Comparison of ENCODE assay signal across 28 mouse cellular contexts in genomic region chr4:62294741-62295140, GRCm38 (mm10). TPM values are rescaled to one million over a fixed set of nuclear protein-coding genes. Genes with fewer than 3 reads are reported as not detected.
DNase-seq lines count a peak whose midpoint lies in the region; ATAC-seq and TF ChIP-seq lines count a peak whose summit lies in the region.
"Had no signal": no experiment of that assay in that cellular context is flagged by ENCODE, and none has a peak within 500 bp of the region (broad histone marks: within the 10 kb centered on the region; RNA-seq: fewer than 3 reads in every experiment).

No protein-coding gene starts in this region.

- 100% methylated on average over 1 of the region's 1 CpGs for WGBS in heart, embryonic 11.5 days (ENCODE audit: insufficient replicate concordance)

- peaks cover 9% of the 10 kb centered on the region for H3K36me3 ChIP-seq in heart, embryonic 11.5 days (ENCODE audit: control insufficient read depth, insufficient read depth, low read length)

- TF ChIP-seq CTCF in bone marrow macrophage, adult 2 months (IDR thresholded peaks at IDR 0.05; ENCODE audit: low read depth, low read length), result no peak

- no peak for ATAC-seq in heart, embryonic 11.5 days (replicated peaks; ENCODE audit: insufficient number of reproducible peaks, low FRiP score, low TSS enrichment)
- ATAC-seq: forebrain, embryonic 13.5 days; forebrain, embryonic 16.5 days; hindbrain, embryonic 16.5 days; Patski had no signal

- no peak for TF ChIP-seq POLR2A in bone marrow macrophage, adult 2 months (IDR thresholded peaks at IDR 0.05; ENCODE audit: borderline replicate concordance, low read depth, low read length)

- no peaks in the 10 kb centered on the region for H3K4me1 ChIP-seq in heart, embryonic 11.5 days (ENCODE audit: control insufficient read depth, insufficient read depth, low read length)
- peaks cover 62% of the 10 kb centered on the region for H3K4me1 ChIP-seq in bone marrow macrophage, adult 2 months (ENCODE audit: control insufficient read depth, insufficient read depth, low read length)

- H3K27ac ChIP-seq in heart, embryonic 11.5 days (ENCODE audit: low read depth, low read length), result no peak overlapping the region
- peak overlapping the region; percentile 6; the same call in 1 of the 2 replicates for H3K27ac ChIP-seq in bone marrow macrophage, adult 2 months (ENCODE audit: insufficient read depth, low read depth, low read length)
- H3K27ac ChIP-seq: forebrain, embryonic 10.5 days; forebrain, embryonic 13.5 days; heart, embryonic 15.5 days; hindbrain, embryonic 10.5 days; hindbrain, embryonic 13.5 days had no signal

- no peaks in the 10 kb centered on the region for H3K9me3 ChIP-seq in heart, embryonic 11.5 days (replicated peaks; ENCODE audit: control insufficient read depth, low read length)
- H3K9me3 ChIP-seq: forebrain, embryonic 10.5 days; forebrain, embryonic 13.5 days; G1E; heart, embryonic 12.5 days; heart, embryonic 15.5 days; hindbrain, embryonic 10.5 days; hindbrain, embryonic 13.5 days had no signal

- no peaks in the 10 kb centered on the region for H3K27me3 ChIP-seq in heart, embryonic 11.5 days (ENCODE audit: control insufficient read depth, insufficient read depth, low read length)
- H3K27me3 ChIP-seq: CH12.LX; forebrain, embryonic 13.5 days; heart, embryonic 12.5 days; heart, embryonic 15.5 days; hindbrain, embryonic 13.5 days; Patski had no signal

- no peak overlapping the region for H3K9ac ChIP-seq in heart, embryonic 11.5 days (ENCODE audit: low read depth, low read length)
- H3K9ac ChIP-seq: forebrain, embryonic 13.5 days; heart, embryonic 12.5 days; heart, embryonic 15.5 days; hindbrain, embryonic 13.5 days had no signal

- H3K4me2 ChIP-seq in heart, embryonic 11.5 days, result no peak overlapping the region
- H3K4me2 ChIP-seq: forebrain, embryonic 13.5 days; heart, embryonic 12.5 days; heart, embryonic 15.5 days; hindbrain, embryonic 13.5 days had no signal

- peak; percentile 66 for DNase-seq in heart, adult 11 months
- peak; percentile 34 for DNase-seq in kidney, adult 9 months
- no peak for DNase-seq in kidney, adult 11 months
- DNase-seq in testis, postnatal 10 days (ENCODE audit: low spot score), result peak; percentile 27
- no peak for DNase-seq in testis, postnatal 14 days (ENCODE audit: low spot score)
- DNase-seq: adrenal gland, adult 2 months; adrenal gland, postnatal 14 days; B cell, adult 2 months; cerebellum, adult 18-20 months; cerebellum, adult 9-10 months; cerebellum, postnatal 14 days; gastrocnemius, postnatal 10 days; gastrocnemius, postnatal 36 days; heart, postnatal 10 days; heart, postnatal 36 days had no signal

- H3K4me3 ChIP-seq in heart, embryonic 11.5 days (ENCODE audit: low read depth, low read length), result no peak overlapping the region
- H3K4me3 ChIP-seq in bone marrow macrophage, adult 2 months (ENCODE audit: insufficient read depth, low read length), result no peak overlapping the region
- H3K4me3 ChIP-seq: forebrain, embryonic 10.5 days; forebrain, embryonic 13.5 days; heart, embryonic 12.5 days; heart, embryonic 15.5 days; hindbrain, embryonic 10.5 days; hindbrain, embryonic 13.5 days had no signal

RNA-seq across cellular contexts. Expression of gene Slc31a2, which starts 32.4 kb away (rescaled TPM):
- 14.4 and 15.4 TPM in 2 replicates for polyA plus RNA-seq in heart, embryonic 11.5 days (2014; fragmentation: Nextera tagmentation; extraction: Ambion mirVana)
- polyA plus RNA-seq in bone marrow macrophage, adult 2 months (2012; ENCODE audit: insufficient read depth, insufficient read length, missing spikeins), result 72.9 and 73.7 TPM in 2 replicates

Comparison
In these comparisons a context has a peak if more than half of its experiments do, and no peak if none do; other contexts are left out.
1. DNase-seq: peak in heart, adult 11 months (single experiment), kidney, adult 9 months (single experiment) and testis, postnatal 10 days (single experiment); none in kidney, adult 11 months (single experiment) and testis, postnatal 14 days (single experiment).